Mouse (Mus musculus): ENCODE data around the gene Gm3173. TPM values are rescaled to one million over a fixed set of nuclear protein-coding genes. Genes with fewer than 3 reads are reported as not detected.

Gm3173 gene
- polyA plus RNA-seq (2012), result not detected in 2 replicates

GRCm38 (mm10) chr14:4430692-4431091 lies at the start of gene Gm3173:
Gene Gm3173, plus strand, starts transcription at chr14:4430992.

GRCm38 (mm10) chr14:4397226-4397625 lies 33.6 kb upstream of the Gm3173 start, which contains the start of gene Gm3159:
Gene Gm3159, plus strand, starts transcription at chr14:4397526.

GRCm38 (mm10) chr14:4414965-4415835 lies 15.6 kb upstream of the Gm3173 start, which contains the start of gene Gm3164:
Gene Gm3164, plus strand, starts transcription at chr14:4415448.

GRCm38 (mm10) chr14:4481445-4481844 lies 50.7 kb downstream of the Gm3173 start, which contains the start of gene Gm3182:
Gene Gm3182, plus strand, starts transcription at chr14:4481745.

GRCm38 (mm10) chr14:4555105-4555504 lies 124.3 kb downstream of the Gm3173 start, which contains the start of gene Gm3047:
Gene Gm3047, plus strand, starts transcription at chr14:4555405.

Other genes with a start within 250 kb of the Gm3173 start
- gene Gm2974, start 248.4 kb upstream of the Gm3173 start, polyA plus RNA-seq (2012), result not detected in 2 replicates
- not detected in 2 replicates for gene Gm3138, start 181.4 kb upstream of the Gm3173 start, polyA plus RNA-seq (2012)
- gene Gm3149, start 113.7 kb upstream of the Gm3173 start, polyA plus RNA-seq (2012), result not detected in 2 replicates
- not detected in 2 replicates for gene 2610042L04Rik, start 96.2 kb upstream of the Gm3173 start, polyA plus RNA-seq (2012)
- not detected in 2 replicates for gene Gm3159, start 33.5 kb upstream of the Gm3173 start, polyA plus RNA-seq (2012)
- gene Gm3164, start 15.5 kb upstream of the Gm3173 start, polyA plus RNA-seq (2012), result not detected in 2 replicates
- gene Gm3182, start 50.8 kb downstream of the Gm3173 start, polyA plus RNA-seq (2012), result not detected in 2 replicates
- gene Gm3047, start 124.4 kb downstream of the Gm3173 start, polyA plus RNA-seq (2012), result not detected in 2 replicates
- not detected in 2 replicates for gene Gm8159, start 201.4 kb downstream of the Gm3173 start, polyA plus RNA-seq (2012)
- not detected in 2 replicates for gene Gm3239, start 233.2 kb downstream of the Gm3173 start, polyA plus RNA-seq (2012)

Data from megakaryocyte-erythroid progenitor cell, adult 5 weeks (primary cell).